Comparison of ENCODE assay signal across 11 mouse cellular contexts in the genomic region with DNA sequence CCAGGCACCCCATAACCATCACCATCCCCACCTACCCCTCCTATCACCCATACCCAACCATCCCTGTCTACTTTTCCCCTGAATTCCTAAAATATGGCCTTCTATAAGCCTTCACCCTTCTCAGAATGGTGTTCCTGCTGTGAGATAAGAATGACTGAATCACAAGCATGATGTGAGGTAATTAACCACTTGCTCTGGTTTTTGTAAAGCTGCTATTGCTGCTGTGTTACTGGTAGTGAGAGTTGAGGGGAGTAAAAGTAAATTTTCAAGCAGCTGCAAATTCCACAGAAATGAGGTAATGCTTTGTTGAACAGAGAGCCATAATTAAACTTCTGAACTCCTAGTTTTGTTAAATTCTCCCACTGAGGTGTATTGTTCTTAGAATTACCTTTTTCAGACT.
"Had no signal": no experiment of that assay in that cellular context is flagged by ENCODE, and none has a peak within 500 bp of the region (broad histone marks: within the 10 kb centered on the region; RNA-seq: fewer than 3 reads in every experiment).

No protein-coding gene starts in this region.

- H3K36me3 ChIP-seq: limb, embryonic 15.5 days; liver, embryonic 12.5 days; midbrain, embryonic 12.5 days; neural tube, embryonic 13.5 days had no signal

- H3K27ac ChIP-seq: kidney, postnatal 0 days; layer of hippocampus, adult 2 months; limb, embryonic 15.5 days; liver, embryonic 12.5 days; midbrain, embryonic 12.5 days; neural tube, embryonic 13.5 days had no signal

- ATAC-seq: liver, embryonic 12.5 days; midbrain, embryonic 16.5 days had no signal

- H3K9ac ChIP-seq: limb, embryonic 15.5 days; liver, embryonic 12.5 days; midbrain, embryonic 12.5 days; neural tube, embryonic 13.5 days had no signal

- H3K4me2 ChIP-seq: limb, embryonic 15.5 days; liver, embryonic 12.5 days; midbrain, embryonic 12.5 days; neural tube, embryonic 13.5 days had no signal

- DNase-seq: kidney, adult 9 months; kidney, postnatal 4 days; retina, postnatal 1 day; thymus, postnatal 36 days had no signal

- H3K27me3 ChIP-seq: limb, embryonic 15.5 days; liver, embryonic 12.5 days; midbrain, embryonic 12.5 days; neural tube, embryonic 13.5 days had no signal

- H3K9me3 ChIP-seq: limb, embryonic 15.5 days; liver, embryonic 12.5 days; midbrain, embryonic 12.5 days; neural tube, embryonic 13.5 days had no signal

- H3K4me3 ChIP-seq: layer of hippocampus, adult 2 months; limb, embryonic 15.5 days; liver, embryonic 12.5 days; midbrain, embryonic 12.5 days; neural tube, embryonic 13.5 days had no signal

- H3K4me1 ChIP-seq: limb, embryonic 15.5 days; liver, embryonic 12.5 days; midbrain, embryonic 12.5 days; neural tube, embryonic 13.5 days had no signal
